Mouse (Mus musculus) thymus, adult 2 months (tissue): ENCODE data around the gene Zmynd10. TPM values are rescaled to one million over a fixed set of nuclear protein-coding genes. Genes with fewer than 3 reads are reported as not detected.
"Not testable (repeated sequence)": the region's sequence is repeated elsewhere in the genome, so short reads cannot be mapped to it uniquely, and the experiment has no call there.

Experiments
- DNase-seq: peaks from one replicate; pipeline ENCODE4 v3.0.0; 2021
- H3K27ac ChIP-seq: fragments of 200-500 bp; 2 replicates; pipeline ENCODE4 v1.5.1; 2012; ENCODE audit warnings: low read length, control low read depth; ENCODE audit not compliant: control insufficient read depth, insufficient read depth
- H3K27me3 ChIP-seq: fragments of 200-500 bp; 2 replicates; pipeline ENCODE4 v1.6.1; 2012; ENCODE audit warnings: mild to moderate bottlenecking, low read length, moderate library complexity, mixed read lengths; ENCODE audit not compliant: control insufficient read depth, insufficient read depth
- H3K36me3 ChIP-seq: fragments of 200-500 bp; 2 replicates; pipeline ENCODE4 v1.6.1; 2012; ENCODE audit warnings: mild to moderate bottlenecking, low read length, moderate library complexity; ENCODE audit not compliant: control insufficient read depth, insufficient read depth
- H3K4me1 ChIP-seq: fragments of 200-500 bp; replicated peaks from 2 replicates; pipeline ENCODE4 v1.6.1; 2012; ENCODE audit warnings: low read length; ENCODE audit not compliant: control insufficient read depth, insufficient read depth
- H3K4me3 ChIP-seq: fragments of 200-500 bp; 2 replicates; pipeline ENCODE4 v1.5.1; 2012; ENCODE audit warnings: mild to moderate bottlenecking, low read length, control low read depth, moderate library complexity; ENCODE audit not compliant: control insufficient read depth, insufficient read depth
- CTCF ChIP-seq: fragments of 200-500 bp; IDR thresholded peaks from 2 replicates; pipeline ENCODE4 v1.5.1; 2012; ENCODE audit warnings: mild to moderate bottlenecking, control low read depth, low read length, moderate library complexity, borderline replicate concordance; ENCODE audit not compliant: control insufficient read depth, poor library complexity, insufficient read depth; ENCODE audit errors: extremely low read depth
- POLR2A ChIP-seq: fragments of 200-500 bp; IDR thresholded peaks from 2 replicates; pipeline ENCODE4 v1.6.1; 2012; ENCODE audit warnings: mild to moderate bottlenecking, low read length, control low read depth, moderate library complexity; ENCODE audit not compliant: control insufficient read depth, poor library complexity, insufficient read depth; ENCODE audit errors: extremely low read depth
- WGBS: fragments of 180-500 bp; shearing (Covaris S2); methylation state at CpG from one replicate; pipeline ENCODE4 v1.1.7; 2018; 5-methylcytosine and 5-hydroxymethylcytosine counted together
- polyA plus RNA-seq: library from polyadenylated mRNA; depleted of rRNA; stranded (reverse); fragments of >200 nt; gene quantifications from 2 replicates; pipeline ENCODE4 v1.2.3, GENCODE M21; 2012

The Zmynd10 gene
- polyA plus RNA-seq, 1 experiment, result 3.4 TPM

DNA sequence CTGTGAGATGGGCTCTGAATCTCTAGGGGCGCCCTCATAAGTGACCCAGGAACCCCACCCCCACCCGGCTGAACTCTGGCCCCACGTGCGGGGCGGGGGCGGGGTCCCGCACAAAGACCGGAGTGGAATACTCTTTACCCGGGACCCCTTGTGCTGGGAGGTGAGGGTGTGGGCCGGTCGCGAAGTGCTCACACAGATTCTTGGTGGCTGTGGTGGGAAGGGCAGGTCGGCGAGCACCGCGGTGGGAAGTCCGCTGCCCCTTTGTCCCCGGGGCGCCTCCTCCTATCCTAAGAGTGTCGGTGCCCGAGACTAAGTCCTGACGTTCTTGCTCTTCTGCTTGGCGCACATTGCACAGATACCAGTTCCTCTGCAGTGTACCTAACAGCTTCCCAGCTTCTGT lies 22.2 kb downstream of the Zmynd10 start:
- Histone ChIP-seq H3K27ac (no peak overlapping the region), H3K4me3 (peak overlapping the region; percentile 85), H3K4me1 (peaks cover 29% of the 10 kb centered on the region), H3K27me3 (no peaks in the 10 kb centered on the region), H3K36me3 (no peaks in the 10 kb centered on the region; the same call in 1 of the 2 replicates)
- no peak for DNase-seq
- under 1% methylated on average over 23 of the region's 23 CpGs for WGBS
- 0 out of 2 replicates have a peak, but pooled peaks have one; percentile 14 for TF ChIP-seq CTCF
- TF ChIP-seq POLR2A, result no peak

- H3K27me3 ChIP-seq, result no peaks in the 10 kb centered on the region
- WGBS, result 80% methylated on average over 13 of the region's 13 CpGs
- TF ChIP-seq CTCF (no peak), POLR2A (no peak)
- DNase-seq, result no peak
- no peak overlapping the region for H3K27ac ChIP-seq
- peaks cover 28% of the 10 kb centered on the region for H3K4me1 ChIP-seq
- H3K36me3 ChIP-seq, result no peaks in the 10 kb centered on the region; the same call in 1 of the 2 replicates
- H3K4me3 ChIP-seq, result peak overlapping the region; percentile 13; the same call in 1 of the 2 replicates
Observed at GRCm38 (mm10) chr9:107570016-107570415, 22.9 kb downstream of the Zmynd10 start.

GRCm38 (mm10) chr9:107570845-107571244 lies 23.7 kb downstream of the Zmynd10 start:
- Histone ChIP-seq H3K36me3 (no peaks in the 10 kb centered on the region), H3K4me1 (peaks cover 22% of the 10 kb centered on the region), H3K4me3 (no peak overlapping the region), H3K27ac (no peak overlapping the region), H3K27me3 (no peaks in the 10 kb centered on the region)
- DNase-seq, result no peak
- 97% methylated on average over 21 of the region's 21 CpGs for WGBS
- TF ChIP-seq POLR2A, result no peak
- TF ChIP-seq CTCF, result no peak

- DNase-seq, result no peak
- Histone ChIP-seq H3K27me3 (no peaks in the 10 kb centered on the region), H3K4me3 (no peak overlapping the region), H3K27ac (no peak overlapping the region), H3K36me3 (no peaks in the 10 kb centered on the region), H3K4me1 (peaks cover 22% of the 10 kb centered on the region)
- TF ChIP-seq POLR2A, result no peak
- no peak for TF ChIP-seq CTCF
- 93% methylated on average over 22 of the region's 22 CpGs for WGBS
Observed at GRCm38 (mm10) chr9:107571534-107572326, 24.6 kb downstream of the Zmynd10 start.

GRCm38 (mm10) chr9:107572327-107572662 lies 25.2 kb downstream of the Zmynd10 start:
- DNase-seq, result no peak
- H3K27ac ChIP-seq, result no peak overlapping the region

DNA sequence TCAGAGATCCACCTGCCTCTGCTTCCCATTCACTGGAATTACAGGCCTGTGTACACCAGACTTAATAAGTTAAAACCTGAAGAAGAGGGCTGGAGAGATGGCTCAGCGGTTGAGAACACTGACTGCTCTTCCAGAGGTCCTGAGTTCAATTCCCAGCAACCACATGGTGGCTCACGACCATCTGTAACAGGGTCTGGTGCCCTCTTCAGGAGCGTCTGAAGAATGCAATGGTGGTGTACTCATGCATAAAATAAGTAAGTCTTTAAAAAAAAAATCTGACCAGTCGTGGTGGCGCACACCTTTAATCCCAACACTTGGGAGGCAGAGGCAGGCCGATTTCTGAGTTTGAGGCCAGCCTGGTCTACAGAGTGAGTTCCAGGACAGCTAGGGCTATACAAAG lies 26.7 kb downstream of the Zmynd10 start:
- not testable (repeated sequence) for DNase-seq, H3K4me3 ChIP-seq, H3K27ac ChIP-seq, H3K27me3 ChIP-seq, H3K36me3 ChIP-seq
- 94% methylated on average over 6 of the region's 6 CpGs for WGBS
- H3K4me1 ChIP-seq, result peaks cover 12% of the 10 kb centered on the region

More at GRCm38 (mm10) chr9:107572327-107572662, 25.2 kb downstream of the Zmynd10 start:
- peaks cover 22% of the 10 kb centered on the region for H3K4me1 ChIP-seq
- H3K36me3 ChIP-seq, result no peaks in the 10 kb centered on the region
- WGBS, result 93% methylated on average over 2 of the region's 2 CpGs
- H3K4me3 ChIP-seq, result no peak overlapping the region
- TF ChIP-seq POLR2A, result no peak
- H3K27me3 ChIP-seq, result no peaks in the 10 kb centered on the region

DNA sequence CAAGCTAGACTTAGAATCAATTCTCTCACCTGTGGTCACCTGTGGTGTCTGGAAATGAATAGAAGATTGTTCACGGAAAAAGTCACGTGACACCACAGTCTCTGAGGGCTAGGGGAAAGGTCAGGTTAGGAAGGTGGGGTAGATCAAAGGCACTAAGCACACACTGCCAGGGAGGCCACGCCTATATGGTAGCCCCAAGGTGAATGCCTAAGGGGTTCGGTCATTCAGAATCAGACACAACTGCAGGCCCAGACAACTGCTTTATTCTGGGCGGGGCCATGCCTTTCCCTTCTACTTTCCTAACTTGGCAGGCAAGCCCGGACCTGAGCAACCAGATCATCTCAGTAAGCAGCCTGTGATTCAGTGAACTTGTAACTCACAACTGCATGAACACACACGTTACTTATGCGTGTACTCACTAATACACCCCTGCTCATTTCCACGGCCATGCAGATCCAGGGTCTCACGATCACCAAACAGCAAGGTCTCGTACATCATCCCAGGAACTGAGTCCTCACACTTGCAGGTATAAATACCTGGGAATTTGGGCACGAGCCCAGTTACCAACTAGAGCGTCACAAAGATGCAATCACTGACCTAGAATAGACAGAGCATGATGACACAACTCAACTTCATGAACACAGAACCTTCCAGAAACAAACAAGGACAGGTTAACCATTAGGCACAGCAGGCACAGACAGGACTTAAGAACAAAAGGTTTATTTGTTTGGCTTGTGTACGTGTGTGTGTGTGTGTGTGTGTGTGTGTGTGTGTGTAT lies 28.7 kb downstream of the Zmynd10 start:
- no peak for DNase-seq
- no peak overlapping the region for H3K4me3 ChIP-seq
- no peaks in the 10 kb centered on the region for H3K27me3 ChIP-seq
- TF ChIP-seq POLR2A (no peak), CTCF (no peak)
- H3K4me1 ChIP-seq, result peaks cover 4% of the 10 kb centered on the region; the same call in 1 of the 2 replicates
- H3K36me3 ChIP-seq, result no peaks in the 10 kb centered on the region
- H3K27ac ChIP-seq, result no peak overlapping the region
- 88% methylated on average over 14 of the region's 14 CpGs for WGBS
